Mouse (Mus musculus) neural tube, embryonic 13.5 days (tissue): ENCODE measurements around the gene Cubn. TPM values are rescaled to one million over a fixed set of nuclear protein-coding genes. Genes with fewer than 3 reads are reported as not detected.

Source experiments
- ATAC-seq: fragments of 200-750 bp; cut with Nextera tagmentation; 2 replicates; pipeline ENCODE4 v1.8.0; 2017; ENCODE audit warnings: low read depth, mild to moderate bottlenecking, moderate TSS enrichment, moderate library complexity
- H3K27ac ChIP-seq: fragments of 300-500 bp; sonication (generic); replicated peaks from 2 replicates; pipeline ENCODE4 v1.5.1; 2015; ENCODE audit warnings: moderate library complexity, mild to moderate bottlenecking, inconsistent platforms
- H3K27me3 ChIP-seq: fragments of 300-500 bp; sonication (generic); 2 replicates; pipeline ENCODE4 v1.6.1; 2015; ENCODE audit warnings: mild to moderate bottlenecking, inconsistent platforms
- H3K36me3 ChIP-seq: fragments of 300-500 bp; sonication (generic); 2 replicates; pipeline ENCODE4 v1.6.1; 2015; ENCODE audit warnings: mild to moderate bottlenecking, inconsistent platforms
- H3K4me1 ChIP-seq: fragments of 300-500 bp; sonication (generic); replicated peaks from 2 replicates; pipeline ENCODE4 v1.6.1; 2015; ENCODE audit warnings: inconsistent platforms
- H3K4me2 ChIP-seq: fragments of 300-500 bp; sonication (generic); 2 replicates; pipeline ENCODE4 v1.6.1; 2015; ENCODE audit warnings: inconsistent platforms, mild to moderate bottlenecking, moderate library complexity
- H3K4me3 ChIP-seq: fragments of 300-500 bp; sonication (generic); 2 replicates; pipeline ENCODE4 v1.5.1; 2015; ENCODE audit warnings: mild to moderate bottlenecking, inconsistent platforms
- H3K9ac ChIP-seq: fragments of 300-500 bp; sonication (generic); 2 replicates; pipeline ENCODE4 v1.6.1; 2015; ENCODE audit warnings: moderate library complexity, mild to moderate bottlenecking, inconsistent platforms
- H3K9me3 ChIP-seq: fragments of 300-500 bp; sonication (generic); 2 replicates; pipeline ENCODE4 v1.6.1; 2016; ENCODE audit warnings: inconsistent platforms
- WGBS: fragments of 180-500 bp; shearing (Covaris S2); methylation state at CpG from one replicate; pipeline ENCODE4 v1.1.7; 2015; 5-methylcytosine and 5-hydroxymethylcytosine counted together
- polyA plus RNA-seq: library from polyadenylated mRNA; unstranded; fragments of >200 nt; fragmentation: Nextera tagmentation; extraction: Ambion mirVana; gene quantifications from 2 replicates; pipeline ENCODE4 v1.2.1, GENCODE M21; 2015

The Cubn gene
- polyA plus RNA-seq, 1 experiment from 2014 or later, result 0.31 TPM

- H3K4me1 ChIP-seq, result no peaks in the 10 kb centered on the region
- H3K36me3 ChIP-seq, result no peaks in the 10 kb centered on the region
- H3K27me3 ChIP-seq, result no peaks in the 10 kb centered on the region
- no peak for ATAC-seq
- no peak overlapping the region for H3K27ac ChIP-seq
- no peaks in the 10 kb centered on the region for H3K9me3 ChIP-seq
- no peak overlapping the region for H3K9ac ChIP-seq
- no peak overlapping the region for H3K4me3 ChIP-seq
- WGBS, result 92% methylated on average over 2 of the region's 2 CpGs
- H3K4me2 ChIP-seq, result no peak overlapping the region
Measured at GRCm38 (mm10) chr2:13480744-13481143, 10.9 kb downstream of the Cubn start.

- Histone ChIP-seq H3K36me3 (no peaks in the 10 kb centered on the region), H3K9ac (no peak overlapping the region), H3K27ac (no peak overlapping the region), H3K4me2 (no peak overlapping the region), H3K9me3 (no peaks in the 10 kb centered on the region), H3K4me1 (no peaks in the 10 kb centered on the region), H3K4me3 (no peak overlapping the region), H3K27me3 (no peaks in the 10 kb centered on the region)
- WGBS, result 74% methylated on average over 7 of the region's 7 CpGs
- no peak for ATAC-seq
Measured at GRCm38 (mm10) chr2:13479165-13479564, 12.4 kb downstream of the Cubn start.

- Histone ChIP-seq H3K4me3 (no peak overlapping the region), H3K9ac (no peak overlapping the region), H3K4me1 (no peaks in the 10 kb centered on the region), H3K4me2 (no peak overlapping the region), H3K27ac (no peak overlapping the region), H3K9me3 (no peaks in the 10 kb centered on the region), H3K27me3 (no peaks in the 10 kb centered on the region), H3K36me3 (no peaks in the 10 kb centered on the region)
- 94% methylated on average over 3 of the region's 3 CpGs for WGBS
- ATAC-seq, result no peak
Measured at GRCm38 (mm10) chr2:13470108-13470507, 21.5 kb downstream of the Cubn start.

GRCm38 (mm10) chr2:13469641-13470040 is 22.0 kb downstream of the Cubn start:
- Histone ChIP-seq H3K4me1 (no peaks in the 10 kb centered on the region), H3K4me3 (no peak overlapping the region), H3K36me3 (no peaks in the 10 kb centered on the region), H3K27ac (no peak overlapping the region), H3K27me3 (no peaks in the 10 kb centered on the region), H3K4me2 (no peak overlapping the region), H3K9me3 (no peaks in the 10 kb centered on the region), H3K9ac (no peak overlapping the region)
- ATAC-seq, result no peak
- 80% methylated on average over 4 of the region's 4 CpGs for WGBS

GRCm38 (mm10) chr2:13466685-13467084 is 24.9 kb downstream of the Cubn start:
- H3K9ac ChIP-seq, result no peak overlapping the region
- H3K36me3 ChIP-seq, result no peaks in the 10 kb centered on the region
- H3K27me3 ChIP-seq, result no peaks in the 10 kb centered on the region
- no peaks in the 10 kb centered on the region for H3K9me3 ChIP-seq
- H3K4me1 ChIP-seq, result no peaks in the 10 kb centered on the region
- WGBS, result 92% methylated on average over 3 of the region's 3 CpGs
- no peak overlapping the region for H3K4me2 ChIP-seq
- no peak for ATAC-seq
- H3K4me3 ChIP-seq, result no peak overlapping the region
- no peak overlapping the region for H3K27ac ChIP-seq

GRCm38 (mm10) chr2:13458088-13458487 is 33.5 kb downstream of the Cubn start:
- no peaks in the 10 kb centered on the region for H3K4me1 ChIP-seq
- H3K27ac ChIP-seq, result no peak overlapping the region
- ATAC-seq, result no peak
- 65% methylated on average over 2 of the region's 2 CpGs for WGBS
- no peak overlapping the region for H3K4me2 ChIP-seq
- no peaks in the 10 kb centered on the region for H3K9me3 ChIP-seq
- H3K27me3 ChIP-seq, result no peaks in the 10 kb centered on the region
- no peak overlapping the region for H3K4me3 ChIP-seq
- H3K9ac ChIP-seq, result no peak overlapping the region
- H3K36me3 ChIP-seq, result no peaks in the 10 kb centered on the region

GRCm38 (mm10) chr2:13456821-13457220 is 34.8 kb downstream of the Cubn start:
- no peak overlapping the region for H3K27ac ChIP-seq
- H3K9me3 ChIP-seq, result no peaks in the 10 kb centered on the region
- H3K27me3 ChIP-seq, result no peaks in the 10 kb centered on the region
- H3K36me3 ChIP-seq, result no peaks in the 10 kb centered on the region
- 85% methylated on average over 1 of the region's 1 CpGs for WGBS
- no peak overlapping the region for H3K9ac ChIP-seq
- ATAC-seq, result no peak
- no peaks in the 10 kb centered on the region for H3K4me1 ChIP-seq
- no peak overlapping the region for H3K4me2 ChIP-seq
- H3K4me3 ChIP-seq, result no peak overlapping the region

- peak overlapping the region; percentile 25 for H3K27ac ChIP-seq
- H3K4me3 ChIP-seq, result no peak overlapping the region
- H3K9me3 ChIP-seq, result no peaks in the 10 kb centered on the region
- H3K27me3 ChIP-seq, result no peaks in the 10 kb centered on the region
- ATAC-seq, result no peak
- peaks cover 5% of the 10 kb centered on the region for H3K4me1 ChIP-seq
- H3K4me2 ChIP-seq, result no peak overlapping the region
- H3K36me3 ChIP-seq, result no peaks in the 10 kb centered on the region
- 69% methylated on average over 13 of the region's 13 CpGs for WGBS
- H3K9ac ChIP-seq, result no peak overlapping the region
Measured at GRCm38 (mm10) chr2:13451495-13452491, 39.8 kb downstream of the Cubn start.

- no peak overlapping the region for H3K9ac ChIP-seq
- H3K4me1 ChIP-seq, result peaks cover 5% of the 10 kb centered on the region
- peak; percentile 70; the same call in 1 of the 2 replicates for ATAC-seq
- no peak overlapping the region for H3K4me3 ChIP-seq
- WGBS, result 52% methylated on average over 3 of the region's 3 CpGs
- peak overlapping the region; percentile 25; the same call in 1 of the 2 replicates for H3K27ac ChIP-seq
- H3K27me3 ChIP-seq, result no peaks in the 10 kb centered on the region
- H3K36me3 ChIP-seq, result no peaks in the 10 kb centered on the region
- no peaks in the 10 kb centered on the region for H3K9me3 ChIP-seq
- no peak overlapping the region for H3K4me2 ChIP-seq
Measured at GRCm38 (mm10) chr2:13450895-13451294, 40.7 kb downstream of the Cubn start.

- Histone ChIP-seq H3K4me2 (no peak overlapping the region), H3K27ac (peak overlapping the region; percentile 38; the same call in 1 of the 2 replicates), H3K4me3 (no peak overlapping the region), H3K9me3 (no peaks in the 10 kb centered on the region), H3K4me1 (peaks cover 5% of the 10 kb centered on the region), H3K36me3 (no peaks in the 10 kb centered on the region), H3K27me3 (no peaks in the 10 kb centered on the region), H3K9ac (no peak overlapping the region)
- 33% methylated on average over 2 of the region's 2 CpGs for WGBS
- ATAC-seq, result peak; percentile 78
Measured at GRCm38 (mm10) chr2:13450470-13450869, 41.1 kb downstream of the Cubn start.

GRCm38 (mm10) chr2:13445156-13445555 is 46.5 kb downstream of the Cubn start:
- ATAC-seq, result no peak

GRCm38 (mm10) chr2:13438983-13439382 is 52.6 kb downstream of the Cubn start:
- WGBS, result 67% methylated on average over 1 of the region's 1 CpGs
- H3K9ac ChIP-seq, result no peak overlapping the region

More at GRCm38 (mm10) chr2:13445156-13445555, 46.5 kb downstream of the Cubn start:
- Histone ChIP-seq H3K4me2 (no peak overlapping the region), H3K27me3 (no peaks in the 10 kb centered on the region), H3K4me1 (0 out of 2 replicates have a peak, but pooled peaks cover under 1% of the 10 kb centered on the region), H3K9ac (no peak overlapping the region), H3K9me3 (no peaks in the 10 kb centered on the region), H3K36me3 (no peaks in the 10 kb centered on the region), H3K4me3 (no peak overlapping the region), H3K27ac (no peak overlapping the region)
- WGBS, result 90% methylated on average over 4 of the region's 4 CpGs

More at GRCm38 (mm10) chr2:13438983-13439382, 52.6 kb downstream of the Cubn start:
- Histone ChIP-seq H3K27ac (no peak overlapping the region), H3K4me2 (no peak overlapping the region), H3K4me1 (no peaks in the 10 kb centered on the region), H3K27me3 (no peaks in the 10 kb centered on the region), H3K9me3 (no peaks in the 10 kb centered on the region), H3K36me3 (no peaks in the 10 kb centered on the region), H3K4me3 (no peak overlapping the region)
- no peak for ATAC-seq
